Mouse (Mus musculus): ENCODE results near the gene Cdh4.

Cdh4 gene

GRCm38 (mm10) chr2:179723401-179723800, 281.2 kb downstream of the Cdh4 start:
- DNase-seq (ENCODE audit: low spot score in 2 of 2): no peak

GRCm38 (mm10) chr2:179729002-179729401, 286.8 kb downstream of the Cdh4 start:
- DNase-seq (ENCODE audit: low spot score in 2 of 2): no peak

GRCm38 (mm10) chr2:179729802-179730201, 287.6 kb downstream of the Cdh4 start:
- no peak for DNase-seq (ENCODE audit: low spot score in 2 of 2)

GRCm38 (mm10) chr2:179733141-179733831, 291.1 kb downstream of the Cdh4 start:
- DNase-seq (ENCODE audit: low spot score in 2 of 2): no peak

- no peak for DNase-seq (ENCODE audit: low spot score in 2 of 2)
These were observed 300.2 kb downstream of the Cdh4 start for GRCm38 (mm10) chr2:179742419-179742818.

- no peak for DNase-seq (ENCODE audit: low spot score in 2 of 2)
These were observed 300.6 kb downstream of the Cdh4 start for GRCm38 (mm10) chr2:179742828-179743227.

GRCm38 (mm10) chr2:179746491-179746890, 304.3 kb downstream of the Cdh4 start:
- no peak for DNase-seq (ENCODE audit: low spot score in 2 of 2)

- DNase-seq (ENCODE audit: low spot score in 2 of 2): peak; percentile 4 to 7
These were observed 307.2 kb downstream of the Cdh4 start for GRCm38 (mm10) chr2:179749399-179749798.

GRCm38 (mm10) chr2:179753811-179754210, 311.6 kb downstream of the Cdh4 start:
- DNase-seq (ENCODE audit: low spot score in 2 of 2): no peak

- DNase-seq (ENCODE audit: low spot score in 2 of 2): no peak
These were observed 312.5 kb downstream of the Cdh4 start for GRCm38 (mm10) chr2:179754776-179755175.

- no peak for DNase-seq (ENCODE audit: low spot score in 2 of 2)
These were observed 319.6 kb downstream of the Cdh4 start for GRCm38 (mm10) chr2:179761718-179762441.

- DNase-seq (ENCODE audit: low spot score in 2 of 2): no peak
These were observed 320.5 kb downstream of the Cdh4 start for GRCm38 (mm10) chr2:179762521-179763305.

- no peak for DNase-seq (ENCODE audit: low spot score in 2 of 2)
These were observed 322.2 kb downstream of the Cdh4 start for GRCm38 (mm10) chr2:179764460-179764859.

- DNase-seq (ENCODE audit: low spot score in 2 of 2): no peak
These were observed 324.7 kb downstream of the Cdh4 start for GRCm38 (mm10) chr2:179766664-179767526.

GRCm38 (mm10) chr2:179767527-179767849, 325.3 kb downstream of the Cdh4 start:
- DNase-seq (ENCODE audit: low spot score in 2 of 2): no peak

GRCm38 (mm10) chr2:179769137-179769536, 326.9 kb downstream of the Cdh4 start:
- no peak for DNase-seq (ENCODE audit: low spot score in 2 of 2)

- no peak for DNase-seq (ENCODE audit: low spot score in 2 of 2)
These were observed 327.7 kb downstream of the Cdh4 start for GRCm38 (mm10) chr2:179769943-179770342.

- DNase-seq (ENCODE audit: low spot score in 2 of 2): no peak
These were observed 332.3 kb downstream of the Cdh4 start for GRCm38 (mm10) chr2:179774440-179775110.

GRCm38 (mm10) chr2:179775999-179776705, 333.9 kb downstream of the Cdh4 start:
- no peak for DNase-seq (ENCODE audit: low spot score in 2 of 2)

- DNase-seq (ENCODE audit: low spot score in 2 of 2): no peak
These were observed 337.0 kb downstream of the Cdh4 start for GRCm38 (mm10) chr2:179779266-179779665.

All from heart, adult 9 months (tissue).